Mouse (Mus musculus) ovary, adult 18-20 months (tissue): ENCODE results near the gene Zbtb3.
"Not testable (repeated sequence)": the region's sequence is repeated elsewhere in the genome, so short reads cannot be mapped to it uniquely, and the experiment has no call there.

Source experiments
- DNase-seq: peaks from one replicate; pipeline ENCODE4 v3.0.0; 2022; ENCODE audit warnings: low spot score, mixed read lengths

The Zbtb3 gene

GRCm38 (mm10) chr19:8803204-8803780, 937 bp downstream of the Zbtb3 start:
- DNase-seq, result no peak

GRCm38 (mm10) chr19:8803879-8804660, 1.7 kb downstream of the Zbtb3 start:
- no peak for DNase-seq

DNA sequence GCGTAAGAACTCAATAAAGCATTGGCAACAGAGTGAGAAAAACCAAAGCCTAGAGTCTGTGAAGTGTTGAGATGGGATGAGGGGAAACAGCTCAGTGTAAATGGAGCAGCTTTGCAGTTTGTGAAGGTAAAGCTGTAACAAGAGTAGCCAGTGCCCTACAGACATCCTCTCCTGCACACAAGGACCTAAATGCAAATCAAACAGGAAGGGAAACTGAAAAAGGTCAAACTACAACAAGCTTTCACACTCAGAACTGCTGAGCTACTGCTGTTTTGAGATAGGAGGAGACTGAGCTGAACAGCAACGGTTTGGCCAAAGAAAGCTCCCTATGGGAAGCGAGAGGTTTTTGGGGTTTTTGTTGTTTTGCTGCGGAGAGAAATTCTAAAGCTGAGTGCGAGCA, 4.5 kb downstream of the Zbtb3 start:
- DNase-seq, result no peak

DNA sequence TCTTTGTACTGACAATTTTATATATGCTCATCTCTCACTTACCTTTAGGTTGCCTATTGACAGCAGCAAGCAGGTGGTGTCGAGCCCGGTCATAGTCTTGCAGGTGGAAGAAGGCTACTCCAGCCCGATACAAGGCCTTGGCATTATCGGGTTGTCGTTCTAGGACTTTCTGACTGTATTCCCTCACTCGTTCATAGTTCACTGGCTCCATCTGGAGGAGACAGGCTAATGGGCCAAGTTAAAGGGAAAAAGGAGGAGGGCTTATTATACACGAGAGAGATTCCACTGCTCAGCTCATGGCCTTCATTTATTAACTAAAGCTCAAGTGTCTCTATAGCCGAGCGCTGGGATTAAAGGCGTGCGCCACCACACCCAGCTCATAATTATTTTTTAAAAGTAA, 13.5 kb downstream of the Zbtb3 start:
- DNase-seq, result no peak

GRCm38 (mm10) chr19:8817001-8817400, 14.6 kb downstream of the Zbtb3 start:
- DNase-seq, result no peak

GRCm38 (mm10) chr19:8818301-8818798, 16.0 kb downstream of the Zbtb3 start:
- no peak for DNase-seq

- peak; percentile 97 for DNase-seq
These were observed 16.6 kb downstream of the Zbtb3 start, which contains the start of gene Ttc9c for GRCm38 (mm10) chr19:8818801-8819595. Gene Ttc9c, minus strand, starts transcription at chr19:8819333.

- DNase-seq, result peak; percentile 98
These were observed 17.5 kb downstream of the Zbtb3 start, which contains the start of gene Hnrnpul2 for GRCm38 (mm10) chr19:8819596-8820423. Gene Hnrnpul2, plus strand, starts transcription at chr19:8820010.

- DNase-seq, result no peak
These were observed 18.1 kb downstream of the Zbtb3 start for GRCm38 (mm10) chr19:8820424-8820956.

DNA sequence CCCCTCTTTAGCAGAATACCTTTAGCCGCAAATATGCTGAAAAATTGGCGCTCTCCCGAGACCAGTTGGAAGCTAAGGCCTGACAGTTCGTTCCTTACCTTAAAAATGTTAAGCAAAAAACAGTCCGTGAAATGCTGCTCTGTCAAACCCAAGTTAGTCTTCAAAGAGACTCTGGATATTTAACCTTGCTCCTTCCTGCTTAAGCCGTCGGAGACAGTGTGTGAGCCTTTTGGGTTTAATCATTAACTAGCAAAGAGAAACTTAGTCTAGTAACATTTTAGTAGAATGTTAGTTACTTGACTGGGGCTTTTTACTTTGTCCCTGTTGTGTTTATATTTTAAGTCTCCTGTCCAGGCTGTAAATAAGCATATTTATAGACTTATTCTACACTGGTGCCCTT, 18.8 kb downstream of the Zbtb3 start:
- no peak for DNase-seq

GRCm38 (mm10) chr19:8822696-8823095, 20.3 kb downstream of the Zbtb3 start:
- no peak for DNase-seq

- DNase-seq, result no peak
These were observed 27.3 kb downstream of the Zbtb3 start, which contains the start of gene AC129217.1 for GRCm38 (mm10) chr19:8829660-8830059. Gene AC129217.1, plus strand, starts transcription at chr19:8829773.

DNA sequence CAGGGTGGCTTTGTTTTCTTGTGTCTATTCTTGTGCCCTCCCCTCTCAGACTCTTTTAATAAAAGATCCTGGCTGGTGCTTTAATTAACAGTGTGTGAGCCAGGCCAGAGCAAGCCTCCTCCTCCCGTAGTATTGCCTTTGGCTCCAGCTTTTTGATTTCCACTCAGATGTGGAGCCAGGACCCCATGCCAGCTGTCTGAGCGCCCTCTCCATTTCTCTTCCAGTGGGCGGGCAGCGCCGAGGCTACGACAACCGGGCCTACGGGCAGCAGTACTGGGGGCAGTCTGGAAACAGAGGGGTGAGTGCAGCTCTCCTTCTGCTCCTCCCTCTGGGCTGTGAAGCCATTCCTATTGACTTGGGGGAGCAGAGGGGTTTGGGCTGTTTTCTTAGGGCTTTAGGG, 28.3 kb downstream of the Zbtb3 start:
- DNase-seq, result no peak

DNA sequence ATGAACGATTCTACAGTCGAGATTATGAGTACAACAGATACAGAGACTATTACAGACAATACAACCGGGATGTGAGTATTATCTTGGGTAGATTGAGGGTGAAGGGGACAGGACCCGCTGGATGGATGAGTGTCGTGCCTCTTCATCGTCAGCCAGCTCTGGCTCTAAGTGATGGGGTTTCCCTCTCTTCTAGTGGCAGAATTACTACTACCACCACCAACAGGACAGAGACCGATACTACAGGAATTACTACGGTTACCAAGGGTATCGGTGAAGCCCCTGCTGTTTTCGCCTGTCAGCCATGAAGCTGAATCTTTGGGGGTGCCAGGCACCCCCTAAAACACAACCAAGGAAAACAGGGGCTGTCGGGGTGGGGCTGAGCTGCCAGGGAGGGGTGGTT, 28.9 kb downstream of the Zbtb3 start:
- DNase-seq, result no peak

DNA sequence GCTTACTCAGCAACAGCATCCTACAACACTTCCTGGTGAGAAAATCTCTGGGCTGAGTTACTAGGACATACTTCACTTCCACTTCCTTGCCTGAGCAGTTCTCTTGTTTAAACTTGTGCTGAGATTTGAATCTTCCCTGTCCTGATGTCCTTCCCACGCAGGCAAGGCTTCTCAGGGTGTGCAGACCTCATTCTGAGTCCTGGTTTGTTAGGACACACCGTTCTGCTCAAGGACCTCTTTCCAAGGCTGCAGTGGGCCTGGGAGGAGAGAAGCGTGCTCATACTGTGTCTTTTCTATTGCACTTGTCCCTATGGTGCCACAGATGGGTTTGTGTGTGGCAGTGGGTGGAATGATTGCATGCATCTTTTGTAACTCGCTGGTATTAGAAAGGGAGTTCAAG, 30.6 kb downstream of the Zbtb3 start:
- no peak for DNase-seq

DNA sequence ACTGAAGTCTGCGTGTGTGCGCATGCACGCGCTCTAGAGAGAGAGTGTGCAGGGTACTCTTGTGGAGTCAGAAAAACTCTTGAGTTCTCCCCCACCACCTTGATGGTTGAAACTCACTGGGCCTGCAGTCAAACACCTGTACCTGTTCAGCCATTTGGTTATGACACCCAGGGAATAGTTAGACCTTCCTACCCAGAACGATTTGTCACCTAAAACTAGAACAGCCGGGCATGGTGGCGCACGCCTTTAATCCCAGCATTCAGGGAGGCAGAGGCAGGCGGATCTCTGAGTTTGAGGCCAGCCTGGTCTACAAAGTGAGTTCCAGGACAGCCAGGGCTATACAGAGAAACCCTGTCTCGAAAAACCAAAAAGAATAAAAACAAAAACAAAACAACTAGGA, 34.0 kb downstream of the Zbtb3 start:
- DNase-seq, result not testable (repeated sequence)

DNA sequence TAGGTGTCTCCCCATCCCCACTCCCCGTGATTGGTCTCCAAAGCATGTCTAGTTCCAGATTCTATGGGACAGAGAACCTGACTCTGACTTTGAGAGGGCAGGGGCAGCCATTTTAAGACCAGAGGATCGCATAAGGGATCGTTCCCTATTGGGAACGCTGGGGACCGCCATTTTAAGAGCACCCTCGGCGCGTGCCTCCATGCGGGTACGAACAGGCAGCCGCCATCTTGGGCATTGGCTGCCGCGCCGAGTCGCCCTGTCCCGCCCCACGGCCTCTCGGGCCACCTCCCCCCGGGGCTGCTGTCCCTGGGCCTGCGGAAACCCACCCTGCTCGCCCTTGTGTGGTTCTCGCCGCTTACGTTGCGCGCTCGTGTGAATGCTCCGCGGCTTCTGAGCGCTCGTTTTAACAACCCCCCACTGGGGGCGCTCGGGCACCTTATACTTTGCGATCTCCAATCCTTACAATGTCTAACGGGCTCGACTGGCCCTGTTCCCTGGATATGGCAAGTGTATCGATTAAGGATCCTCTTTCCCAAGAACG, 35.0 kb downstream of the Zbtb3 start, which contains the start of gene Bscl2:
Gene Bscl2, plus strand, starts transcription at position 217 of the 541 bp plus-strand sequence.
- peak; percentile 70 for DNase-seq

DNA sequence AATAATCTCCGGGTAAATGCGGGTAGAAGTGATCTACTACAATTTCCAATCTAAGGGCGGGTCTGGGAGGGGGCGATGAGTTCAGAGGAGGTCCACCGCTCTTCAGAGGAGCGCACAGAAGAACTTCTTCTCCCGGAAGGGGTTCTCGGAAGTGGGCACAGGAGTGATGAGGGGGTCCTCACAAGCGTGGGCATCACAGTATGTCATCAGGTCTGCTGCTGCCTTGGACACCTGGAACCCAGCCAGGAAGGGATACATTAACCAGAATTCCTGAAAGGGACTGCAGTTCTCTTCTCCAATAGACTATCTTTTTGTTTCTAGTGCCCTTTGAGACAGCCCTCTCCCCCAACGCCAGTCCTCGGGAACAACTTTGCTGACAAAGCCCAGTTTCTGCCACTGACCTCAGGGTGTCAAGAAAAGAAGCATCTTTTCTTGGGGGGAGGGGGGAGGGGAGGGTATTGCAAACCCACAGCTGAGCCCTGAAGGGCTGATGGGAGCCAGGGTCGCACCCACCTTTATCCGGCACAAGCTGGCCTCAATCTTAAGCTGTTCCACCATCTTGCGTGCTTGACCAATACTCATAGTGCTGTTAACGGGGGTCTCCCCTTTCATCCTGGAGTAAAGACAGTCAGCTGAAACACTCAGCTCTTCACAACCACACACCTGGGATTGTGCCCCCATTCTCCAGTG, 35.8 kb downstream of the Zbtb3 start:
- no peak for DNase-seq

DNA sequence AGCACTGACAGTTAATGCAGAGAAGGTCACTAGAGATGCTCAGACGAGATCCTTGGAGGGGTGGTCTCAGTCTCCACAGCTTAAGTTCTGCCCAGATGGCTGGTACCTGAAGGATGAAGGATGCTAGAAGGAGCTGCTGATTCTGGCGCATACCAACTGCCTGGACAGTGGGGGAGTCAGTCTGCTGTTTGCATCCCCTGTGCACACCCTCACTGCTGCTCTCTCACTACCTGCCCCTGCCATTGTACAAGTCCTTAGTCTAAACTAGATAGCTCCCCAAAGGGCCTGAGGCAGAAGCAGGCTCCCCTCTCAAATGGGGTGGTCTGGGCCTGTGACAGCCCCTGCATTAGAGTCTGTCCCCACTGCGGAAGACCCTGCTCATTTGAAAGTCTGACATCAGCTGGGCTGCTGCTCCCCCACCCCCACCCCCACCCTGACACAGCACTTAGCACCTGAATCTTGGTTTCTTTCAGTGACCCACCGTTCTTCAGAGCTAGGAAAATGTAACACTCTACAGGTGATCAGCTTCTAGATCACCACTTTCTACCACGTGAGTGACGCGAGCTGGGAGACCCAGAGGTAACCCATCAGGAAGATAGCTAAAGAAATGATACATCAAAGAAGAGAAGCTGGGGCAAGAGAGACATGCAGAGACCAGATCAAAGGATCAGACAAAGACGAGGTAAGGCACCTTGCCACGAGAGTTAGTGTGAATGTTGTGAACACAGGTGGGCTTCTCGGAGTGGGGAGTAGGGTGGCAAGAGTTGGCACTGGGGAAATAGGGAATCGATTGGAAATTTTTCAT, 37.0 kb downstream of the Zbtb3 start, which contains the start of gene Gng3:
Gene Gng3, minus strand, starts transcription at position 92 of the 805 bp plus-strand sequence.
- DNase-seq, result no peak
